21 mouse cellular contexts compared by ENCODE assay signal in genomic region chr4:21674042-21674441, GRCm38 (mm10). TPM values are rescaled to one million over a fixed set of nuclear protein-coding genes. Genes with fewer than 3 reads are reported as not detected.
DNase-seq lines count a peak whose midpoint lies in the region; ATAC-seq lines count a peak whose summit lies in the region.
"Had no signal": no experiment of that assay in that cellular context is flagged by ENCODE, and none has a peak within 500 bp of the region (broad histone marks: within the 10 kb centered on the region; RNA-seq: fewer than 3 reads in every experiment).

No protein-coding gene starts in this region.

- H3K9me3 ChIP-seq in forebrain, embryonic 13.5 days (replicated peaks): no peaks in the 10 kb centered on the region
- no peaks in the 10 kb centered on the region for H3K9me3 ChIP-seq in forebrain, embryonic 12.5 days
- H3K9me3 ChIP-seq in embryonic facial prominence, embryonic 10.5 days: no peaks in the 10 kb centered on the region
- H3K9me3 ChIP-seq in midbrain, embryonic 14.5 days (ENCODE audit: control insufficient read depth, low read length): no peaks in the 10 kb centered on the region

- 1% methylated on average over 17 of the region's 17 CpGs for WGBS in forebrain, embryonic 13.5 days
- WGBS in forebrain, embryonic 12.5 days: 1% methylated on average over 17 of the region's 17 CpGs
- WGBS in embryonic facial prominence, embryonic 10.5 days: 2% methylated on average over 17 of the region's 17 CpGs
- 2% methylated on average over 17 of the region's 17 CpGs for WGBS in midbrain, embryonic 14.5 days

- H3K4me1 ChIP-seq in forebrain, embryonic 13.5 days: peaks cover 21% of the 10 kb centered on the region
- peaks cover 16% of the 10 kb centered on the region for H3K4me1 ChIP-seq in forebrain, embryonic 12.5 days
- peaks cover 11% of the 10 kb centered on the region for H3K4me1 ChIP-seq in embryonic facial prominence, embryonic 10.5 days
- no peaks in the 10 kb centered on the region; the same call in 1 of the 2 replicates for H3K4me1 ChIP-seq in midbrain, embryonic 14.5 days (ENCODE audit: control insufficient read depth, insufficient read depth, low read length)

- DNase-seq in embryonic facial prominence, embryonic 10.5 days (ENCODE audit: low spot score): peak; percentile 30
- peak; percentile 29 for DNase-seq in midbrain, embryonic 14.5 days
- no peak for DNase-seq in layer of hippocampus, postnatal 10 days (ENCODE audit: low spot score in 2 of 2)
- DNase-seq in right cerebral cortex, postnatal 4 days: no peak
- DNase-seq in spleen, adult 18-20 months: no peak
- DNase-seq: cerebellum, adult 8-10 months; heart, adult 18-20 months; kidney, adult 2 months; lung, postnatal 10 days had no signal

- peak overlapping the region; percentile 10; the same call in 1 of the 2 replicates for H3K4me2 ChIP-seq in forebrain, embryonic 13.5 days
- H3K4me2 ChIP-seq in forebrain, embryonic 12.5 days: no peak overlapping the region
- H3K4me2 ChIP-seq in midbrain, embryonic 14.5 days (ENCODE audit: low read length): no peak overlapping the region
- H3K4me2 ChIP-seq: liver, embryonic 11.5 days had no signal

- no peak overlapping the region for H3K9ac ChIP-seq in forebrain, embryonic 13.5 days
- H3K9ac ChIP-seq in forebrain, embryonic 12.5 days: no peak overlapping the region
- no peak overlapping the region for H3K9ac ChIP-seq in midbrain, embryonic 14.5 days (replicated peaks; ENCODE audit: low read length)

- no peak overlapping the region for H3K27ac ChIP-seq in forebrain, embryonic 13.5 days
- H3K27ac ChIP-seq in forebrain, embryonic 12.5 days: no peak overlapping the region
- H3K27ac ChIP-seq in embryonic facial prominence, embryonic 10.5 days (replicated peaks): no peak overlapping the region
- H3K27ac ChIP-seq in midbrain, embryonic 14.5 days (replicated peaks; ENCODE audit: low read depth, low read length): no peak overlapping the region

- H3K27me3 ChIP-seq in forebrain, embryonic 13.5 days: peaks cover 93% of the 10 kb centered on the region
- peaks cover 71% of the 10 kb centered on the region for H3K27me3 ChIP-seq in forebrain, embryonic 12.5 days
- H3K27me3 ChIP-seq in embryonic facial prominence, embryonic 10.5 days (replicated peaks; ENCODE audit: low read depth, poor library complexity, severe bottlenecking): peaks cover 100% of the 10 kb centered on the region
- H3K27me3 ChIP-seq in midbrain, embryonic 14.5 days (ENCODE audit: control insufficient read depth, insufficient read depth, low read length): peaks cover 80% of the 10 kb centered on the region

- ATAC-seq in forebrain, embryonic 13.5 days: peak; percentile 20; the same call in 1 of the 2 replicates
- ATAC-seq in forebrain, embryonic 12.5 days (ENCODE audit: low FRiP score): no peak
- ATAC-seq in CD4-positive, CD25-positive, alpha-beta regulatory T cell, adult 4 months: peak; percentile 39
- 0 out of 2 replicates have a peak, but pooled peaks have one; percentile 22 for ATAC-seq in midbrain, embryonic 14.5 days (ENCODE audit: low FRiP score, low TSS enrichment)

- no peak overlapping the region for H3K4me3 ChIP-seq in forebrain, embryonic 13.5 days
- no peak overlapping the region for H3K4me3 ChIP-seq in forebrain, embryonic 12.5 days (replicated peaks)
- H3K4me3 ChIP-seq in embryonic facial prominence, embryonic 10.5 days: no peak overlapping the region
- H3K4me3 ChIP-seq in midbrain, embryonic 14.5 days (replicated peaks; ENCODE audit: low read depth, low read length): no peak overlapping the region

- H3K36me3 ChIP-seq in forebrain, embryonic 13.5 days (ENCODE audit: poor library complexity, severe bottlenecking): no peaks in the 10 kb centered on the region
- H3K36me3 ChIP-seq in forebrain, embryonic 12.5 days (replicated peaks): no peaks in the 10 kb centered on the region
- H3K36me3 ChIP-seq in embryonic facial prominence, embryonic 10.5 days (replicated peaks): no peaks in the 10 kb centered on the region
- H3K36me3 ChIP-seq in midbrain, embryonic 14.5 days (ENCODE audit: control insufficient read depth, insufficient read depth, low read length): no peaks in the 10 kb centered on the region

RNA-seq across cellular contexts. Expression of gene Prdm13, which starts 11.7 kb away (rescaled TPM):
- polyA plus RNA-seq in forebrain, embryonic 13.5 days (2015; fragmentation: Nextera tagmentation; extraction: Ambion mirVana): 0.38 and 0.46 TPM in 2 replicates
- 0.42 and 0.60 TPM in 2 replicates for polyA plus RNA-seq in forebrain, embryonic 12.5 days (2016; fragmentation: Nextera tagmentation; extraction: Ambion mirVana)
- polyA plus RNA-seq in CD4-positive, CD25-positive, alpha-beta regulatory T cell, adult 4 months (2017; shearing (Covaris generic)): under 1 TPM in 1 of 2 experiments, not detected in 1; 0.26 TPM
- 0.52 TPM in 1 of 2 replicates, not detected in the other for polyA plus RNA-seq in embryonic facial prominence, embryonic 10.5 days (2016; fragmentation: Nextera tagmentation; extraction: Ambion mirVana)
- polyA plus RNA-seq in midbrain, embryonic 14.5 days (2014; fragmentation: Nextera tagmentation; extraction: Ambion mirVana): 0.42 and 0.63 TPM in 2 replicates
- not detected for total RNA-seq in layer of hippocampus, postnatal 10 days (2021)
- total RNA-seq: heart, adult 18-20 months; left cerebral cortex, postnatal 14 days; MEL had no signal
- polyA plus RNA-seq: embryonic facial prominence, embryonic 14.5 days; frontal cortex, adult 2 months; heart, postnatal 0 days; kidney, adult 2 months; large intestine, adult 2 months; spleen, adult 2 months; testis, adult 2 months had no signal

RNA-seq across cellular contexts. Expression of gene Ccnc, which starts 53.5 kb away (rescaled TPM):
- polyA plus RNA-seq in forebrain, embryonic 13.5 days (2015; fragmentation: Nextera tagmentation; extraction: Ambion mirVana): 68.8 and 72.1 TPM in 2 replicates
- polyA plus RNA-seq in forebrain, embryonic 12.5 days (2016; fragmentation: Nextera tagmentation; extraction: Ambion mirVana): 63.7 and 67.2 TPM in 2 replicates
- polyA plus RNA-seq in CD4-positive, CD25-positive, alpha-beta regulatory T cell, adult 4 months (2017; shearing (Covaris generic)): 10 to 100 TPM; 40.5 to 51.1 TPM
- 46.6 TPM in 2 replicates for polyA plus RNA-seq in embryonic facial prominence, embryonic 10.5 days (2016; fragmentation: Nextera tagmentation; extraction: Ambion mirVana)
- 78.0 and 80.0 TPM in 2 replicates for polyA plus RNA-seq in midbrain, embryonic 14.5 days (2014; fragmentation: Nextera tagmentation; extraction: Ambion mirVana)
- 10 to 100 TPM; 34.1 to 46.6 TPM for total RNA-seq in layer of hippocampus, postnatal 10 days (2021)

Comparison
In these comparisons a context has a peak if more than half of its experiments do, and no peak if none do; other contexts are left out.
1. DNase-seq: peak in embryonic facial prominence, embryonic 10.5 days (single experiment) and midbrain, embryonic 14.5 days (single experiment); none in layer of hippocampus, postnatal 10 days (0 of 2), right cerebral cortex, postnatal 4 days (single experiment) and spleen, adult 18-20 months (0 of 2).